Mouse (Mus musculus): ENCODE measurements around the gene Agl. TPM values are rescaled to one million over a fixed set of nuclear protein-coding genes. Genes with fewer than 3 reads are reported as not detected.
A peak's percentile ranks its signal among the peaks of the same experiment; 100 is the strongest.

Gene Agl
- polyA plus RNA-seq, 1 experiment from 2014 or later = 13.4 TPM

DNA sequence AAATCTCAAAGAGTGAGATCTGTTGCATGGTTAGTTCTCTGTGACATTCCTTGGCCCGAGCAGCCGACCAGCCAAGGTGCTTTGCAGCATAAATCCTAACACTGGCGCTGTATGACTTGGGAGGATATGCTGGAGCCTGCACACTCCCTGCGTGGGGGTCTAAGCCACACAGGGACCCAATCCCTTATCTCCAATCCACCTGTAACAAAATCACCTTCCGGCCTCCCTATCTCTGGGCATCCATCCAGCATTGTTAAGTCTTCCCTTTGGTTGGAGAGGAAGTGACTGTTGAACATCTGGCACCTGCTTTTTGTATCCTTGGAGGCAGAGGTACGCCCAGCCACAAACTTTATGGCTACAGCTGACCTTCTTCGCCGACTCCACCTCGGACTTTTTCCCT, 81.2 kb downstream of the Agl start:
- Histone ChIP-seq H3K27ac (replicated peaks) (no peak overlapping the region), H3K27me3 (no peaks in the 10 kb centered on the region), H3K36me3 (no peaks in the 10 kb centered on the region), H3K4me2 (replicated peaks) (no peak overlapping the region), H3K4me1 (peaks cover 9% of the 10 kb centered on the region), H3K4me3 (no peak overlapping the region), H3K9me3 (no peaks in the 10 kb centered on the region), H3K9ac (replicated peaks) (no peak overlapping the region)
- no peak for ATAC-seq (replicated peaks)
- 81% methylated on average over 9 of the region's 9 CpGs for WGBS

GRCm38 (mm10) chr3:116723496-116724481, 84.2 kb downstream of the Agl start:
- Histone ChIP-seq H3K36me3 (no peaks in the 10 kb centered on the region), H3K27ac (replicated peaks) (no peak overlapping the region), H3K4me1 (no peaks in the 10 kb centered on the region), H3K4me2 (replicated peaks) (no peak overlapping the region), H3K9ac (replicated peaks) (no peak overlapping the region), H3K9me3 (no peaks in the 10 kb centered on the region), H3K4me3 (no peak overlapping the region), H3K27me3 (no peaks in the 10 kb centered on the region)
- WGBS = 44% methylated on average over 10 of the region's 10 CpGs
- ATAC-seq (replicated peaks) = no peak

DNA sequence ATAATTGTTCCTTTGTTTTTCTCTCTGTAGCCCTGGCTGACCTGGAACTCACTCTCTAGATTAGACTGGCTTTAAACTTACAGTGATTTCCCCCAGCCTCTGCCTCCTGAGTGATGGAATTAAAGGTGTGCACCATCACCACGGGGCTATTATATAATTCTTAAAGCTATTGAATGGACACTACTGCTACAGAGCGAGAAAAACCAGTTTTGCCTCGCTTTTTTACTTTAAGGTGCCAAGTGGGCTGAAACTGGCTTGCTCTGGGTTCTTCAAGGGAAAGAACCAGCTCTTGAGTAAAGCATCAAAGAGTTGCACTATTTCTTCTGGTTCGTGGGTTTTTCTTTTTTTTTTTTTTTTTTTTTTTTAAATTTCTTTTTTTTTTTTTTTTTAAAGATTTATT, 85.0 kb downstream of the Agl start:
- H3K4me1 ChIP-seq = no peaks in the 10 kb centered on the region
- H3K27me3 ChIP-seq = no peaks in the 10 kb centered on the region
- H3K27ac ChIP-seq (replicated peaks) = no peak overlapping the region
- no peak overlapping the region for H3K9ac ChIP-seq (replicated peaks)
- H3K4me3 ChIP-seq = no peak overlapping the region
- no peak overlapping the region for H3K4me2 ChIP-seq (replicated peaks)
- no peaks in the 10 kb centered on the region for H3K36me3 ChIP-seq
- ATAC-seq (replicated peaks) = no peak
- no peaks in the 10 kb centered on the region for H3K9me3 ChIP-seq
- 87% methylated on average over 4 of the region's 4 CpGs for whole genome bisulfite sequencing

DNA sequence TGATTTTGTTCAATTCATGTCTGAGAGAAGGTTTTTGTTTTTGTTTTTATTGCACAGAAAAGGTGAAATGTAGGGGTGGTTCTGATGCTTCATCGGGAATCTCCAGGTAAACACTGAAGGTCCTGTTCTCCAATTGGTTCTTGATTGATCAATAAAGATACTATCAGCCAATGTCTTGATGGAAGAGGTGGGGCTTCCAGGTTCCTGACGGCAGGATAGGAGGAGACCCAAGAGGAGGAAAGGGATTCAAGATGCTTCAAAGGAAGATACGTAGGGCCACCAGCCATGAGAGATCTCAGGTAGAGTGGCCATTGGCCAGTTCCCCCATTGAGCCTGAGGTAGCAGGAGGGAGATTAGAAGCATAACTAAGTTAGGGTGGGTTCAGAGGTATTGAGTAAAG, 89.0 kb downstream of the Agl start:
- ATAC-seq (replicated peaks) = no peak
- H3K4me2 ChIP-seq (replicated peaks) = no peak overlapping the region
- H3K27me3 ChIP-seq = no peaks in the 10 kb centered on the region
- no peaks in the 10 kb centered on the region for H3K4me1 ChIP-seq
- 77% methylated on average over 3 of the region's 3 CpGs for WGBS
- H3K36me3 ChIP-seq = no peaks in the 10 kb centered on the region
- no peak overlapping the region for H3K9ac ChIP-seq (replicated peaks)
- no peak overlapping the region for H3K27ac ChIP-seq (replicated peaks)
- H3K4me3 ChIP-seq = no peak overlapping the region
- H3K9me3 ChIP-seq = no peaks in the 10 kb centered on the region

- no peak overlapping the region for H3K27ac ChIP-seq (replicated peaks)
- peaks cover 5% of the 10 kb centered on the region; the same call in 1 of the 2 replicates for H3K27me3 ChIP-seq
- ATAC-seq (replicated peaks) = no peak
- peak overlapping the region; percentile 98 for H3K4me3 ChIP-seq
- H3K36me3 ChIP-seq = no peaks in the 10 kb centered on the region
- WGBS = 36% methylated on average over 5 of the region's 5 CpGs
- H3K4me1 ChIP-seq = peaks cover 15% of the 10 kb centered on the region
- peak overlapping the region; percentile 79; the same call in 1 of the 2 replicates for H3K4me2 ChIP-seq (replicated peaks)
- H3K9me3 ChIP-seq = no peaks in the 10 kb centered on the region
- no peak overlapping the region for H3K9ac ChIP-seq (replicated peaks)
Observed at GRCm38 (mm10) chr3:116713031-116713430, 94.9 kb downstream of the Agl start.

DNA sequence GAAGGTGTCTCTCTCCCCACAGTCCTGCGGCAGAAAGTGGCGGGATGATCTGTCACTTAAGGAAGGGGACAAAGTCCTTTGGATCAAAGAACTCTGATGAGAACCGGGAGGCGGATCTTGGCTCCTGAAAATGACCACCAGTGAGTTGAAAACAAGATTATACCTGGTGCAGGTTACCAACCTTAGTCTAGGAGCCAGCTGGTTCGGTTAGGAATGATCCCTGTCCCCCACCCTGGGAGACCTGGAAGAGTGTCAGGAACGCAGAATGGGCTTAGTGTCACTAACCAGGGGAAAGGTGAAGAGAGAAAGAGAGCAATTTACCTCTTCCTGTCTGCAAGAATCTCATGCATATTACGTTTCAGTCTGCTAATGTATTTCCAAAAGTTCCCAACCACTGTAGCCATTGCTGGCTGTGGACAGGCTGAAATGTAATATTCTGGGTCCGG, 95.5 kb downstream of the Agl start, which contains the start of gene Slc35a3:
Gene Slc35a3, minus strand, starts transcription at position 396 of the 446 bp plus-strand sequence.
- peaks cover 15% of the 10 kb centered on the region for H3K4me1 ChIP-seq
- WGBS = 4% methylated on average over 8 of the region's 8 CpGs
- peaks cover 5% of the 10 kb centered on the region; the same call in 1 of the 2 replicates for H3K27me3 ChIP-seq
- peak within 1 kb of the TSS; percentile 95 for H3K9ac ChIP-seq (replicated peaks)
- peak within 1 kb of the TSS; percentile 98 for H3K4me3 ChIP-seq
- peak within 1 kb of the TSS; percentile 79 for H3K4me2 ChIP-seq (replicated peaks)
- peak within 1 kb of the TSS; percentile 59 for H3K27ac ChIP-seq (replicated peaks)
- no peaks in the 10 kb centered on the region for H3K9me3 ChIP-seq
- no peaks in the 10 kb centered on the region for H3K36me3 ChIP-seq
- 0 out of 2 replicates have a peak, but pooled peaks have one; percentile 27 for ATAC-seq (replicated peaks)

DNA sequence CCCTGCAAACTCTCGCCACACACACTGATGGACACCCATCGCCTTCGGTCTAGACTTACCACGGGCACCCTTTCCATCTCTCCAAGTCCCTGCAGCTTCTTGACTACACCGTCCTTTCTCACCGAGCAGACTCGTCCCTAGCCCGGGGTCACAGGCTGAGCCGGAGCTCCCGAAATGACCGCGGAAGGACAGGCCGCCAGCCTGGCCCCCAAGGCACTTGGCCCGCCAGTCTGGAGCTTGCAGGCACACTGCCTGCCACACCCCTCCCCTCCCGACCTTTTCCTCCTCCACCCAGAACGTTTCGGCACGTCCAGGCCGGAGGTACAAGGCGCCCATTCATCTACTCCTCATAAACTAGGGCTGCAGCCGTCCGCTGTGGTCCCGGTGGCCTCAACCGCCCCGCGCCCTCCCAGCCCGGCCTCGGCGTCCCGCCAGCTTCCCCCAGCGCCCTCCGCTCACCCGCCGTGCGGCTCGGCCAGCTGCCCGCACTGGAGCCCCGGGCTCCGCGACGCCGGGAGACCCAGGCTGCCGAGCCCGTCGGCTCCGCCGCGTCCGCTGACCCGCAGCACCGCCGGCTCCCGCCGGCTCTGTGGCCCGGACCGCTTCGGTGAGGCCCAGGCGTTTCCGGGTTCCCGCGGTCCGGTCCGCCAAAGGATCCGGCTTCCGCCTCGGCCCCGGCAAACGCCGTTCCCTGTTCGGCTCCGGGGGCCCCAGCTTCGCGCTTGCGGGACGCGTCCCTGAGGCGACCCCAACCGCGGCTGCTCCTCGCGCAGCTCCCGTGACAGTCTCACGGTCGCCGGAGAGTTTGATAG, 96.1 kb downstream of the Agl start:
- peak; percentile 93 for ATAC-seq (replicated peaks)
- H3K4me1 ChIP-seq = peaks cover 15% of the 10 kb centered on the region
- H3K36me3 ChIP-seq = no peaks in the 10 kb centered on the region
- under 1% methylated on average over 73 of the region's 85 CpGs for WGBS
- peak overlapping the region; percentile 98 for H3K4me3 ChIP-seq
- H3K27ac ChIP-seq (replicated peaks) = peak overlapping the region; percentile 59
- H3K9me3 ChIP-seq = no peaks in the 10 kb centered on the region
- peaks cover 5% of the 10 kb centered on the region; the same call in 1 of the 2 replicates for H3K27me3 ChIP-seq
- peak overlapping the region; percentile 79 for H3K4me2 ChIP-seq (replicated peaks)
- peak overlapping the region; percentile 95 for H3K9ac ChIP-seq (replicated peaks)

GRCm38 (mm10) chr3:116710941-116711340, 97.0 kb downstream of the Agl start:
- Histone ChIP-seq H3K4me3 (peak overlapping the region; percentile 98), H3K9me3 (no peaks in the 10 kb centered on the region), H3K27ac (replicated peaks) (no peak overlapping the region), H3K4me1 (peaks cover 15% of the 10 kb centered on the region), H3K9ac (replicated peaks) (no peak overlapping the region), H3K36me3 (no peaks in the 10 kb centered on the region), H3K4me2 (replicated peaks) (peak overlapping the region; percentile 79), H3K27me3 (peaks cover 5% of the 10 kb centered on the region; the same call in 1 of the 2 replicates)
- WGBS = 58% methylated on average over 9 of the region's 9 CpGs
- no peak for ATAC-seq (replicated peaks)

GRCm38 (mm10) chr3:116705637-116706204, 102.2 kb downstream of the Agl start:
- no peak overlapping the region for H3K27ac ChIP-seq (replicated peaks)
- no peaks in the 10 kb centered on the region for H3K36me3 ChIP-seq
- peaks cover under 1% of the 10 kb centered on the region; the same call in 1 of the 2 replicates for H3K4me1 ChIP-seq
- 88% methylated on average over 1 of the region's 1 CpGs for WGBS
- no peak for ATAC-seq (replicated peaks)
- H3K9me3 ChIP-seq = no peaks in the 10 kb centered on the region
- H3K27me3 ChIP-seq = no peaks in the 10 kb centered on the region
- no peak overlapping the region for H3K4me3 ChIP-seq
- H3K9ac ChIP-seq (replicated peaks) = no peak overlapping the region
- no peak overlapping the region for H3K4me2 ChIP-seq (replicated peaks)

DNA sequence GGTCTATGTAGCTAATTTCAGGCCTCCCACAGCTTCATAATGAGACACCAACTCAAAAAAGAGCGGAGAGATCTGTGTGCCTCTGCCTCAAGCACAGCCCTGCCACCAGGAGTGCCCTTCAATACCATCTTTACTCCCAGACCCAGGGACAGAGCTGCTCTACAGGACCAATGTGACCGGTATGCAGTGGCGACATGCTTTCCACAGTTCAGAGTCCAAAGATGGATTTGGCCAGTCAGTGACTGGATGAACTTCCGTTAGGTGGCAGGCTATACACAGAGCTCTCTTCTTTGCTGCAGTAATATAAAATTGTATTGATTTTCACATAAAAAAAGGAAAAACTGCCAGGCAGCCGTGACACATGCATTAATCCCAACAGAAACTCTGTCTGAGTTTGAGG, 104.1 kb downstream of the Agl start:
- Histone ChIP-seq H3K9ac (replicated peaks) (no peak overlapping the region), H3K4me1 (no peaks in the 10 kb centered on the region), H3K27me3 (no peaks in the 10 kb centered on the region), H3K36me3 (no peaks in the 10 kb centered on the region), H3K27ac (replicated peaks) (no peak overlapping the region), H3K4me2 (replicated peaks) (no peak overlapping the region), H3K9me3 (no peaks in the 10 kb centered on the region), H3K4me3 (no peak overlapping the region)
- no peak for ATAC-seq (replicated peaks)
- 96% methylated on average over 5 of the region's 5 CpGs for WGBS

DNA sequence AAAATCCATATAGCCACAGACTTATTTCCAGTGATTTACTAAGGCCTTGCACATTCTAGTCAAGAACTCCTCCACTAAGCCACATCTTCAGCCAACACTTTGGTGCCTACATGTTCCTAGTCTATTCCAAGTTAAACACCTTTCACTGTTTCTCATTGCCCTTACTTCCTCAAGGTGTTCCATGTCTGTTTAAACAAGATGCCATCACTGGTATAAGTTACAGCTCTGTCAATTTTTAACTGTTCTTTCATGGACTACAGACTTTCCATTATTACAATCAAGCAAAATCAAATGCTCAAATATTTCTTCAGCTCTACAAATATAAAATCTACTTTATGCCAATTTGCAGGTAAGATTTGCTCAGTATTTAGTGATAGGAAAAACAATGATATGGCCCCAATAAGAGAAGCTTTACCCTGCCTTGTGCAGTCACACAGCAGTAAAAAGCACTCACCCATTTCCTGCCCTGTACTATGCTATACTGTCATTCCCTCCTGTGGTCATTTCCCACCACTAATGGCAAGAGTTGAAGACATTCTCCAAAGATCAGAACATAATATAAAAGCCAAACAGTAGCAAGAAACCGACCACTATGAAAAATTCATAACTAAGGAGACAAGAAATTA, 105.2 kb downstream of the Agl start:
- Histone ChIP-seq H3K9ac (replicated peaks) (no peak overlapping the region), H3K27me3 (no peaks in the 10 kb centered on the region), H3K36me3 (no peaks in the 10 kb centered on the region), H3K4me2 (replicated peaks) (no peak overlapping the region), H3K27ac (replicated peaks) (no peak overlapping the region), H3K4me3 (no peak overlapping the region), H3K4me1 (no peaks in the 10 kb centered on the region), H3K9me3 (no peaks in the 10 kb centered on the region)
- WGBS = 98% methylated on average over 1 of the region's 1 CpGs
- no peak for ATAC-seq (replicated peaks)

Measured in forebrain, embryonic 15.5 days (tissue).